Mouse (Mus musculus): ENCODE measurements at regions not wholly inside any gene's neighbourhood (a gene's known extent, or its start where the extent isn't known, plus 50 kb on each side); places are given as distances from the start of the nearest gene placed in this dataset.

- Histone ChIP-seq H3K36me3 (ENCODE audit: insufficient read depth, low read length) (no peaks in the 10 kb centered on the region), H3K9me3 (ENCODE audit: low read length) (no peaks in the 10 kb centered on the region), H3K4me1 (ENCODE audit: insufficient read depth, low read length) (no peaks in the 10 kb centered on the region), H3K4me2 (ENCODE audit: low read depth, low read length) (no peak overlapping the region), H3K27me3 (ENCODE audit: insufficient read depth, low read length) (no peaks in the 10 kb centered on the region), H3K9ac (replicated peaks; ENCODE audit: low read length) (no peak overlapping the region), H3K27ac (no peak overlapping the region), H3K4me3 (ENCODE audit: low read length) (no peak overlapping the region)
- TF ChIP-seq CTCF (IDR thresholded peaks at IDR 0.05; ENCODE audit: low read depth), result no peak
- ATAC-seq (no peak), DNase-seq (ENCODE audit: low spot score) (no peak)
- 57% methylated on average over 7 of the region's 7 CpGs for WGBS
Measured at GRCm38 (mm10) chr15:94074161-94074950, 390.9 kb downstream of the Adamts20 start.

GRCm38 (mm10) chr15:94067721-94068120, 397.5 kb downstream of the Adamts20 start:
- H3K27me3 ChIP-seq (ENCODE audit: insufficient read depth, low read length), result no peaks in the 10 kb centered on the region
- no peak overlapping the region for H3K9ac ChIP-seq (replicated peaks; ENCODE audit: low read length)
- H3K9me3 ChIP-seq (ENCODE audit: low read length), result no peaks in the 10 kb centered on the region
- WGBS, result 91% methylated on average over 3 of the region's 3 CpGs
- H3K4me1 ChIP-seq (ENCODE audit: insufficient read depth, low read length), result no peaks in the 10 kb centered on the region
- H3K4me3 ChIP-seq (ENCODE audit: low read length), result no peak overlapping the region
- H3K36me3 ChIP-seq (ENCODE audit: insufficient read depth, low read length), result no peaks in the 10 kb centered on the region
- no peak overlapping the region for H3K4me2 ChIP-seq (ENCODE audit: low read depth, low read length)
- H3K27ac ChIP-seq, result no peak overlapping the region
- DNase-seq (ENCODE audit: low spot score) (no peak), ATAC-seq (no peak)
- TF ChIP-seq CTCF (IDR thresholded peaks at IDR 0.05; ENCODE audit: low read depth), result no peak

- H3K9me3 ChIP-seq (ENCODE audit: low read length), result no peaks in the 10 kb centered on the region
- no peaks in the 10 kb centered on the region for H3K27me3 ChIP-seq (ENCODE audit: insufficient read depth, low read length)
- H3K9ac ChIP-seq (replicated peaks; ENCODE audit: low read length), result no peak overlapping the region
- H3K4me3 ChIP-seq (ENCODE audit: low read length), result no peak overlapping the region
- ATAC-seq, result no peak
- TF ChIP-seq CTCF (IDR thresholded peaks at IDR 0.05; ENCODE audit: low read depth), result no peak
- H3K27ac ChIP-seq, result no peak overlapping the region
- no peaks in the 10 kb centered on the region for H3K4me1 ChIP-seq (ENCODE audit: insufficient read depth, low read length)
- H3K36me3 ChIP-seq (ENCODE audit: insufficient read depth, low read length), result no peaks in the 10 kb centered on the region
- peak; percentile 2 for DNase-seq (ENCODE audit: low spot score)
- H3K4me2 ChIP-seq (ENCODE audit: low read depth, low read length), result no peak overlapping the region
- 32% methylated on average over 5 of the region's 5 CpGs for WGBS
Measured at GRCm38 (mm10) chr15:94049638-94050273, 415.5 kb downstream of the Adamts20 start.

- H3K9me3 ChIP-seq (ENCODE audit: low read length), result no peaks in the 10 kb centered on the region
- H3K9ac ChIP-seq (replicated peaks; ENCODE audit: low read length), result no peak overlapping the region
- no peak overlapping the region for H3K27ac ChIP-seq
- TF ChIP-seq CTCF (IDR thresholded peaks at IDR 0.05; ENCODE audit: low read depth), result no peak
- H3K36me3 ChIP-seq (ENCODE audit: insufficient read depth, low read length), result no peaks in the 10 kb centered on the region
- no peak overlapping the region for H3K4me3 ChIP-seq (ENCODE audit: low read length)
- H3K4me2 ChIP-seq (ENCODE audit: low read depth, low read length), result no peak overlapping the region
- no peak for DNase-seq (ENCODE audit: low spot score)
- no peaks in the 10 kb centered on the region for H3K4me1 ChIP-seq (ENCODE audit: insufficient read depth, low read length)
- no peak for ATAC-seq
- 95% methylated on average over 6 of the region's 6 CpGs for WGBS
- H3K27me3 ChIP-seq (ENCODE audit: insufficient read depth, low read length), result no peaks in the 10 kb centered on the region
Measured at GRCm38 (mm10) chr15:94046186-94046585, 419.0 kb downstream of the Adamts20 start.

- H3K4me1 ChIP-seq (ENCODE audit: insufficient read depth, low read length), result no peaks in the 10 kb centered on the region
- H3K27me3 ChIP-seq (ENCODE audit: insufficient read depth, low read length), result no peaks in the 10 kb centered on the region
- no peak overlapping the region for H3K9ac ChIP-seq (replicated peaks; ENCODE audit: low read length)
- TF ChIP-seq CTCF (IDR thresholded peaks at IDR 0.05; ENCODE audit: low read depth), result no peak
- peak overlapping the region; percentile 13; the same call in 1 of the 2 replicates for H3K4me2 ChIP-seq (ENCODE audit: low read depth, low read length)
- H3K4me3 ChIP-seq (ENCODE audit: low read length), result no peak overlapping the region
- no peaks in the 10 kb centered on the region for H3K36me3 ChIP-seq (ENCODE audit: insufficient read depth, low read length)
- ATAC-seq (no peak), DNase-seq (ENCODE audit: low spot score) (peak; percentile 25)
- no peak overlapping the region for H3K27ac ChIP-seq
- 70% methylated on average over 18 of the region's 18 CpGs for WGBS
- no peaks in the 10 kb centered on the region for H3K9me3 ChIP-seq (ENCODE audit: low read length)
Measured at GRCm38 (mm10) chr15:94045131-94045756, 420.0 kb downstream of the Adamts20 start.

GRCm38 (mm10) chr15:94032957-94033356, 432.3 kb downstream of the Adamts20 start:
- Histone ChIP-seq H3K9me3 (ENCODE audit: low read length) (no peaks in the 10 kb centered on the region), H3K9ac (replicated peaks; ENCODE audit: low read length) (no peak overlapping the region), H3K4me2 (ENCODE audit: low read depth, low read length) (no peak overlapping the region), H3K27me3 (ENCODE audit: insufficient read depth, low read length) (no peaks in the 10 kb centered on the region), H3K36me3 (ENCODE audit: insufficient read depth, low read length) (no peaks in the 10 kb centered on the region), H3K27ac (no peak overlapping the region), H3K4me1 (ENCODE audit: insufficient read depth, low read length) (no peaks in the 10 kb centered on the region), H3K4me3 (ENCODE audit: low read length) (no peak overlapping the region)
- 66% methylated on average over 2 of the region's 2 CpGs for WGBS
- DNase-seq (ENCODE audit: low spot score), result no peak
- no peak for ATAC-seq
- TF ChIP-seq CTCF (IDR thresholded peaks at IDR 0.05; ENCODE audit: low read depth), result no peak
